Mouse (Mus musculus) heart, postnatal 14 days (tissue): Measurements from ENCODE around the gene Dock6. TPM values are rescaled to one million over a fixed set of nuclear protein-coding genes. Genes with fewer than 3 reads are reported as not detected.

Experiments
- DNase-seq, 2 experiments: peaks; one replicate each; pipeline ENCODE4 v3.0.0; 2021 to 2022
- intact Hi-C: fragments of 180-260 bp; cut with DNase I; formaldehyde crosslinking; loops from one replicate; pipeline ENCODE4 v1.15.1; 2025
- total RNA-seq, 2 experiments: library from RNA; stranded (reverse); gene quantifications; 2 replicates each; pipeline ENCODE4 v1.2.3; 2021

Gene Dock6
- total RNA-seq, 2 experiments from 2014 or later: 46.1 to 57.3 TPM

- intact Hi-C loops: no loop called here
- DNase-seq: no peak
Observed at GRCm38 (mm10) chr9:21847926-21848325, 4.5 kb downstream of the Dock6 start.

DNA sequence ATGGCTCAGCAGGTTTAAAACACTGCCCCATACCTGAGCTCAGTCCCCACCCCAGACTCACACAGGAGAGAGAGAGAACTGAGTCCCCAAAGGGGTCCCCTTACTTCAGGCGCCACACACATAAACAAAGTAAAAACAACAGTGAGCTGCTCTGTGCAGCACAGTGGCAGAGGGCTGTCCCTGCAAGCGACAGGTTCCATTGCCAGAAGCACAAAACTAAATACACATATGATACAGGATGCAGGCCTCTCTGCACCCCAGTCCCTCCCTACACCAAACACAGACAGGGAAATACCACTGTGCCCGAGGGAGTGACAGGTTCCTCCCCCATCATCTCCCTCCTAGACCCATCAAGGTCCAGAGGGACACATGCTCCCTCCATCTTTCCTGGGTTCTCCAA is 5.0 kb downstream of the Dock6 start:
- no peak for DNase-seq
- intact Hi-C loops: no loop called here

DNA sequence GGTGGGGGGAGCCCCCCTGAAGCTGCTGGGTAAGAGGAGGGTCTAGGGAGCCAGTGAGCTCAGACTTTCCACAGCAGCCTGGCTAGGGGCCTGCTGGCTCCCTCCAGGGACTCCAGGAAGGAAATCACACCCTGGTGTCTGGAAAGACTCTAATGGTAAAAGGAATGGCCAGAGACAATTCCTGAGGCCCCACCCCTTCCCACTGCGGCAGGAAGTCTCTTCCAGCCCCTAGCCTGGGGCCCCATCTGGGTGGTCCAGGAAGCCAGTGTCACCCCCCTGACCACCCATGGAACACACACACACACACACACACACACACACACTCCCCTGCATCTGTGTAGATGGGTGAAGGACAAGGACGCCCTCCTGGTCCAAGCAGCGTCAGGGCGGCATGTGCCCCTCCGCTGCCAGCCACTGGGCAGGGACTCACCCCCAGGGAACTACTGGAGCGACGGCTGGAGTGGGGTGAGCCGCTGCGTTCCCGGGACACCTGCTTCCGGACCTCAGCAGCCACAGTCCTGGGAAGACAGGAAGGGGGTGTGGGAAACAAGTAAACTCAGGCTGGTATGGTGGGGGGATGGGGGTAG is 5.6 kb downstream of the Dock6 start:
- intact Hi-C loops: no loop called here

DNA sequence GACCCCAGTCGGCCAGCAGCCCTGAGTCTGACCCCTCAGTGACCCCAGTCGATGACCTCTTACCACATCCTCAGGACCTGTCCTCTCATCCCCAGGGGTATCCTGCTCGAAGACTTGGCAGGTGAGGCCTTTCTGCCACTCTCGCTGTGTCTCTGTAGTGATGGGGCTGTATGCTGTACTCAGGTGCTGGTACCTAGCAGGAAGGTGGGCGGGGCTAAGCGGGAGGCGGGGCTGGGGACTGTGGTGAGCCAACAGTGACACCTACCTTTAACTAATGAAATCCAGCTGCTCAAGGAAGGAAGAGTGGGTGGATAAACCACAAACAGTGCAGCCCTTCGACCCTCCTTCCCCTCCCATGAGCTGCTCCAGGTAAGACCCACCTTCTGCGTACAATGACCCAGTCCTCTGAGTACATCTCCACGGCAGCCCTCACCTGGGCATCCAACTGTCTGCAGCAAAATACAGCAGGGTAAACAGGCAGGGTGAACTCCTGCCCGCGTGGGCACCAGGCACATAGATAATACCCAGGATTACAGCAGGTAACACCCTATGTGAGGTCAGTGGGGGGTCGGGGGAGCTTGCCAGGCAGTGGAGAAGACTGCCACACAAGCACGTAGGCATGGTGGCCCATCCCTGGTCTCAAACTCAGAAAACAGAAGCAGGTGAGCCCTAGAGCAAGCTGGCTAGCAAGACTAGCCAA is 6.9 kb downstream of the Dock6 start:
- no peak for DNase-seq

More for the DNA sequence above, 5.6 kb downstream of the Dock6 start:
- peak; percentile 80 to 81 for DNase-seq

DNA sequence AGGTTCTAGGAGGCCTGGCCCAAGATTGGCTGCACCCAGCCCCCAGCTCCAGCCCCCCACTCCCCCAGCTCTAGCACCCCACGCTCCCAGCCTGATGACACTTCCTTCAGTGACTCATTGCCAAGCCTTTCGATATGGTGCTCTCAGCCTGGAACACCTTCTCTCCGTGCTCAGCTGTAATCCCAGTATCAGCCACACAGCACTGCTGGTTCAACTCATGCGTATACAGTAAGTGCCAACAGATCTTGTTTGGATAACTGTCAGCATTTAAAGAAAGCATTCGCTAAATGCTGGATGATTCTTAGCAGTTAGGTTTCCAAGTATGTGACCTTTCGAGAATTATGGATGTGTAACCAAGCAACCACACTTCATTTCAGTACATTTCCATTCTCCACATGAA is 9.3 kb downstream of the Dock6 start:
- intact Hi-C loops: no loop called here
- no peak for DNase-seq

More for the DNA sequence above, 6.9 kb downstream of the Dock6 start:
- intact Hi-C loops: no loop called here

DNA sequence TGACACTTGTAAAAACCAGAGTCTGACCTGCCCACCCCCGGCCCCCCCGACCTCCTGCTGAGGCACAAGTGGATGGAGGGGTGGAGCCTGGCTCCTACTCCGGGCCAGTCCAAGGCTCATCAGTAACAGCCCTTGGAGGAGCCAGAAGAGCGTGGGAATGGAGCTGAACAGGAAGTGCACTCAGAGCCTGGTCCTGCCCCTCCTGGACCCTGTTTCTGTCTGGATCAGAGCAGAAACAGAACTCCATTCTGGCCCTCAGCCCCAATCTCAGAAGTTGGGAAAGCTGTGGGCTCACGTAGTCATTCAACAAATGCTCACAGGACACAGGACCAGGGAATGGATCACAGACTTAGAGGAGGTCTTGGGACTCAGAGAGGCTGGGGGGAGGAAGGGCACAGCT is 10.0 kb downstream of the Dock6 start:
- DNase-seq: peak; percentile 61 to 72
- intact Hi-C loops: no loop called here

DNA sequence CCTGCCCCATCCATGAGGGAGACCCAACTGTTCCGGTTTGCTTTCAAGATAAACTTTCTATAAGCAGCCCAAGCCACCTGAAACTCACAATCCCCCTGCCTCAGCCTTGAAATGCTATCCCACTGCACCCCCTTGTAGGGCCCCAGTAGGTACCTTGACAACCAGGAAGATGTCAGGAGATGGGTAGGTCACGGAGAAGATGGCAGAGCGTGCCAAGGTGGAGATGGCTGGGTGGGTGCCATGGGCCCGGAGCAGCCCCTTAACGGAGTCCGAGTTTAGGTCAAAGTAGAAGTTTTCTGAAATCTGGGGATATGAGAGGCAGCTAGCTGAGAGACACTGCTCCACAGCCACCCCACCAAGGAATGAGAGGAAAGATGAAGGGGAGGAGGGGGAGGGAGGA is 11.1 kb downstream of the Dock6 start:
- no peak for DNase-seq
- intact Hi-C loops: no loop called here

- DNase-seq: peak; percentile 38 to 66
- intact Hi-C loops: loop anchor here (1.0 kb wide), 1 partner anchor 31 kb away; no protein-coding TSS in a partner anchor
Observed at GRCm38 (mm10) chr9:21840115-21840787, 12.2 kb downstream of the Dock6 start.

DNA sequence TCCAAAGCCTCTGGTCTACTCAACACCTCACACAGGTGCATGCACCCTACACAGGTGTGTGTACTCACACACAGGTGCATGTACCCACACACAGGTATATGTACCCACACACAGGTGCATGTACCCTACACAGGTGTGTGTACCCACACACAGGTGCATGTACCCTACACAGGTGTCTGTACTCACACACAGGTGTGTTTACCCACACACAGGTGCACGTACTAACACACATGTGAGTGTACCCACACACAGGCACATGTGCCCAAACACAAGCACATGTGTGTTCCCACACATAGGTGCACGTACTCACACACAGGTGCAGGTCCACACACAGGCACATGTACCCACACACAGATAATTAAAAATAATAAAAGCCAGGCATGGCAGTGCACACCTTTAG is 14.7 kb downstream of the Dock6 start:
- DNase-seq: no peak
- intact Hi-C loops: no loop called here

- intact Hi-C loops: no loop called here
- DNase-seq: peak; percentile 48 to 55
Observed at GRCm38 (mm10) chr9:21835258-21835912, 17.1 kb downstream of the Dock6 start, which contains the start of gene Angptl8. Gene Angptl8 (plus strand): TSS chr9:21835510.

DNA sequence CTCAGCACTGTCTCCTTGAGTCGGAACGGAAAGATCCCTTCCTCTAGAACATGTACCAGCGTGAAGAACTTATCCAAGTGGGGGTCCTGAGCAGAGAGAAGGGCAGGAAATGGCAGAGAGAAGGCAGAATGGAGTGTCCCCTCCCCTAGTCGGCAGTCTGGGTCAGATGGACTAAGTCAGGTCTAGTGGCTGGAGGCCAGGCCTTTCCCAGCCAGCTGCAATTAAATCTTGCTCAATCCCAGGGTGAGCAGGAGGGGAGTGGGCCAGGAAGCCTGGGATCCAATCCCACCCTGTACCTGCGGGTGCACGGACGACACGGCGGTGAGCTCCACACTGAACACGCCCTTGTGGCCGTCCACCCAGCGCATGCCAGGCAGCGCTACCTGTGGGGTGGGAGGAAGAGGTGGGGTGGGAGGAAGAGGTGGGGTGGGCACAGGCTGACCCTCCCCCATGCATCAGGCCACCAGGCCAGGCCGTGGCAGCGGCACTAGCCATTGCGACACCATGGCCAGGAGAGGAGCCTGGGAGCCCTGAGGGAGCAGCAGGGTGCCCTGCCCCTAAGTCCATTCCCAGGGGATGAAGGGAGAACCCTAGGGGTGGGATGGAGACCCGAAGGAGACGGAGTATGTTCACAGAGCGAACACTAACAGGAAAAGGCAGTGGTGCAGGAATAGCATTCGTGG is 20.7 kb downstream of the Dock6 start:
- intact Hi-C loops: no loop called here

DNA sequence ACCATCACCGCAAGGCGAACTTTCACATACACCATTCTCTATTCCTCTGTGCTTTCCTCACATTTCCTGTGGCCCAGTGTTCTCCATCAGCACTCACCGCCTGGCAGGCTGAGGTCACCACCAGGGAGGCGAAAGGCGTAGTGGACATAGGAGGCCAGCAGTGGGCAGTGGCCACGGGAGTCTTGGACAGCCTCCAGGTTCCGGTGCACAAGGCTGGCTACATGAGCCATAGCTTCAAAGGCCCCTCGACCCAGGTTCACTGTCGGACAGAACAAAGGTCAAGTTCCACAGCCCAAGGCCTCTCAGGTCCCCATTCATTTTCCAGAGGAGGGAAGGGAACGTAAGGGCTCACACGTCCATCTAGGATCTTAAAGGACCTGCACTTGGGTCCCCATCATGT is 21.5 kb downstream of the Dock6 start:
- DNase-seq: no peak
- intact Hi-C loops: no loop called here

More for the DNA sequence above, 20.7 kb downstream of the Dock6 start:
- no peak for DNase-seq

DNA sequence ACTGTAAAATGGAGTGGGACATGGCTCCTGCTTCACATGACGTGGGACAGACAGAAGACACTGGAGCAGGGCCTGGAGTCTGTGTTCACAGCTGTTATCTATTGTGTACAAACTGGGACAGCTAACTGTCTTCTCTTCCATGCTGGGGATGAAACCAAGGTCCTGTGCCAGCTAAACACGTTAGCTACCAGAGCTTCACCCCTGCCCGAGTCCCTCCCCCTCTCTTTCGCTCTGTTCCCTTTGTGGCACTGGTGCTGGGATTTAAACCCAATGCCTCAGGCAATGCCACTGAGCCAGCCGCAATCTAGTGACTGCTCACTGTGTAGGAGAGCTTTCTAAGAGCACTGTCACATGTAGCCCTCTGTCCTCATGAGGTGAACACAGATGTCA is 22.0 kb downstream of the Dock6 start:
- DNase-seq: no peak
- intact Hi-C loops: no loop called here

DNA sequence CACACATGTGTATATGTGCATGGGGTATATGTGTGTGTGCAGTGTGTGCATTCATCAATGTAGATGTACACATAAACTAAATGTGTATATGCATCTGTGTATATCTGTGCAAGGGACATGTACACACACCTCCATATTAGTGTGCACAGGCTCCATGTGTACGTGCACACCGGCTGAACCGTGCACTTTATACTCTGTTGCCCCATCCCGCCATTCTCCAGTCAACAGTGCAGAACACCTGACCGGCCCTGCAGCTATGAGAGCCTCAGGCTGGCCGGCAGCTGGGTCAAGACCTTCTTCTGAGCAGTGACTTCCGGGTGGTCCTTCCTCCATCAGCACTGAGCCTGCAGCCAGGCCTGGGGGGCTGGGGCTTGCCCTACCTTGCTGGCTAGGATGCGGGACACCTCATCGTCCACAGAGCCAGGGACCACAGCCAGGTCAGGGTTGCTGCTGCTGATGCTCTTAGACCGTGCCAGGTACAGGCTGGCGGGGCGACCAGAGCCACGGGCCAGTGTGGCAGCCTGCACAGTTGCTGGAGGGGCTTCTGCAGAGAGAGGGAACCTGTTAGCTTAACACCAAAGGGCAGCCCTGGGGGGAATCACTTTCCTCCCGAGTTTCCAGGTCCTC is 22.5 kb downstream of the Dock6 start:
- DNase-seq: no peak
- intact Hi-C loops: no loop called here

DNA sequence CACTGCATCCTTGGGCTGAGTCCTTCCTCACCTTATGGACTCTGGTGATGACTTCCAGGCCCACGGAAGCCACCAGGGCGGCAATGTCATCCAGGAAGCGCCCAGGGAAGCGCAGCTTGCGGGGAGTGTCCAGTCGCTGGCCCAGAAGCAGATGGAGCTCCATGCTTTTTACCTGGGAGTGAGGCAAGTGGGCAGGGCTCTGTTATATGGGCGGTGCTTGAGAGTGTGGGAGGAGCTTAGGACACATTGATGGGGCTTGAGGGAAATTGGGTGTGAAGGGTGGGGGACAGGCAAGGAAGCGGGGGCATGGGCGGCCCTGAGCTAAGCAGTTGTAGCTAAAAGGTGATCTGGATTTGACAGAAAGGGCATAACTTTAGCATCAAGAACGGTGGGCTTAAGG is 28.1 kb downstream of the Dock6 start:
- no peak for DNase-seq
- intact Hi-C loops: no loop called here

DNA sequence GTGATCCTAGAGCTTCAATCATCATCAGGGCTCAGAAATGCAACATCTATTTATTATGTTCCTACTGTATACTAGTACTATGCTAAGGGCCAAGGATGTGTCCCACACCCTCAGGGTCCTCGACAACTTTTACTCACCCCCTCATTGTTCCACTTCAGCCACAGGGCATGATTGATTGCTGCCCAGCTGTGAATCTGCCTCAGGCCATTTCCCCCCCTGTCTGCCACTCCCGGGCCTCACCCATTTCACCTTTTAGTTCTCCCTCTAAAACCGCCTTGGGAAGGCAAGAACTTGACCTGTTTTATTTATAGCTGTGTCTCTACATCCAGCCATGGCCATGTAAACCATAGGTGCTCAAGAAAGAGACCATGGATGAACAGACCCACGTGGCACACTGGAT is 28.5 kb downstream of the Dock6 start:
- no peak for DNase-seq
- intact Hi-C loops: no loop called here

GRCm38 (mm10) chr9:21822686-21823085 is 29.7 kb downstream of the Dock6 start:
- no peak for DNase-seq
- intact Hi-C loops: no loop called here

DNA sequence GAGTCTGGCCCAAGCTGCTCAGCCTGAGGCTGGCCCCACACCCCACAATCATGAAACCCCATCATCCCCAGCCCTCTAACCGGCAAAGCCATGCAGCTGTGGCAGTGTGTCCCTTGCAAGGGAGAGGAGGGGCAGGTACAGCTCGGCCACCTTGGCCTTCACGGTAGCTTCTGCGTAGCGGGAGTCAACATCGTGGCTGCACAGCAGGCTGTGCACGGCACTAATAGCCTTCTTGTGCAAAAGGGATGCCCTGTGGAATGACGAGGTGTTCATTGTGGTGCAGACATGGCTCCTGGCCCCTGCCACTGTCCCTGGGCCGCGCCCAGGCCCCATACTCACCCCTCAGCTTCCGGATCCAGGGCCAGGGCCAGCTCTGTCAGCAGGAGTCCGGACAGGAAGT is 32.3 kb downstream of the Dock6 start:
- intact Hi-C loops: no loop called here

DNA sequence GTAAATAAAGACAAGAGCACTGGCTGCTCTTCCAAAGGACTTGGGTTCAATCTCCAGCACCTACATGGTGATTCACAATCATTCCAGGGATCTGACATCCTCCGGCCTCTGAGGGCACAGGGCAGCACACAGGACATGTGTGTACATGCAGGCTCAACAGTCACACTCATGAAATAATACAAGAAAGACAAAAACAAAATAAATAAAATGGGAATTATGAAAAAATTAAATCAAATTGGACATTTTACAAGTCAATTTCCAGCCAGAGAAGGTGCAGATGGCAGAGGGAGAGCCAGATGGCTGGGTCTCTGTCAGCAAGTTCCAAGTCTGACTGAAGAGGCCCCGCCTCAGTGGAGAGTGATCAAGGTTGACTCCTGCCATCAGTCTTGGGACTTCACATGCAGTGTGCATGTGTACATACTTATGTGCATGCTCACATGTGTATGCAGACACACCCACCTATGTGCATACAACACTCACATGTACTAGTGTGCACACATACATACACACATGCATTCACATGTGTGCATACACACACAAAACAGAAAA is 33.2 kb downstream of the Dock6 start:
- DNase-seq: no peak
- intact Hi-C loops: no loop called here

More for the DNA sequence above, 32.3 kb downstream of the Dock6 start:
- no peak for DNase-seq

GRCm38 (mm10) chr9:21818561-21818960 is 33.9 kb downstream of the Dock6 start:
- no peak for DNase-seq
- intact Hi-C loops: no loop called here
